Mouse (Mus musculus): ENCODE measurements around the gene Thsd4. TPM values are rescaled to one million over a fixed set of nuclear protein-coding genes. Genes with fewer than 3 reads are reported as not detected.
A peak's percentile ranks its signal among the peaks of the same experiment; 100 is the strongest.
"Not testable (repeated sequence)": the region's sequence is repeated elsewhere in the genome, so short reads cannot be mapped to it uniquely, and the experiment has no call there.

The Thsd4 gene
- polyA plus RNA-seq, 1 experiment from 2014 or later, result 5.0 TPM

DNA sequence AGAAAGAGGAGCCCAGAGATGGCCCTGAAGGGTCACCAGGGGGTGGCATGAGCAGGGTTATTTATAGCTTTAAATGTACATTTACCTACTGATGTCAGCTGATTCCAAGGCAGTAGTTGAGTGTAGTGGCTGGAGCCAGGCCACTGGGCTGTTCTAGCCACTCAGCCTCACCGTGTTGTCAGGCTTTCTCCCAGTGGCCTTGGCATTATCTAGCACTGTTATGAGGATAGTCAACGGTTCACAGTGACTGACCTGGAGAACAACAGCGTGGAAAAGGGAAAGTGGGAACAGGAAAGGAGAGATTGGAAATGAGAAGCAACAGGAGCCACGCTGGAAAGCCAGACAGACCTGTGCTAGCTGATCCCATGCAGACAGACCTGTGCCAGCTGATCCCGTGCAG, 329.5 kb downstream of the Thsd4 start:
- H3K4me3 ChIP-seq (replicated peaks; ENCODE audit: low read length), result no peak overlapping the region
- H3K27ac ChIP-seq (ENCODE audit: low read length), result no peak overlapping the region
- no peaks in the 10 kb centered on the region for H3K9me3 ChIP-seq (ENCODE audit: control insufficient read depth, low read length)
- H3K36me3 ChIP-seq (ENCODE audit: control insufficient read depth, insufficient read depth), result no peaks in the 10 kb centered on the region
- WGBS, result 85% methylated on average over 5 of the region's 5 CpGs
- H3K4me1 ChIP-seq (replicated peaks; ENCODE audit: control insufficient read depth, insufficient read depth, low read length), result no peaks in the 10 kb centered on the region
- no peaks in the 10 kb centered on the region for H3K27me3 ChIP-seq (replicated peaks; ENCODE audit: control insufficient read depth, insufficient read depth, low read length)
- no peak overlapping the region for H3K9ac ChIP-seq (replicated peaks; ENCODE audit: low read depth, low read length)
- ATAC-seq, result no peak
- no peak overlapping the region for H3K4me2 ChIP-seq (ENCODE audit: low read length)

- H3K36me3 ChIP-seq (ENCODE audit: control insufficient read depth, insufficient read depth), result no peaks in the 10 kb centered on the region
- H3K4me1 ChIP-seq (replicated peaks; ENCODE audit: control insufficient read depth, insufficient read depth, low read length), result no peaks in the 10 kb centered on the region
- H3K9me3 ChIP-seq (ENCODE audit: control insufficient read depth, low read length), result no peaks in the 10 kb centered on the region
- no peaks in the 10 kb centered on the region for H3K27me3 ChIP-seq (replicated peaks; ENCODE audit: control insufficient read depth, insufficient read depth, low read length)
- H3K9ac ChIP-seq (replicated peaks; ENCODE audit: low read depth, low read length), result no peak overlapping the region
- ATAC-seq, result no peak
- H3K27ac ChIP-seq (ENCODE audit: low read length), result no peak overlapping the region
- WGBS, result 84% methylated on average over 2 of the region's 2 CpGs
- H3K4me3 ChIP-seq (replicated peaks; ENCODE audit: low read length), result no peak overlapping the region
- no peak overlapping the region for H3K4me2 ChIP-seq (ENCODE audit: low read length)
Observed at GRCm38 (mm10) chr9:60187437-60187836, 334.4 kb downstream of the Thsd4 start.

GRCm38 (mm10) chr9:60186948-60187347, 334.9 kb downstream of the Thsd4 start:
- no peaks in the 10 kb centered on the region for H3K27me3 ChIP-seq (replicated peaks; ENCODE audit: control insufficient read depth, insufficient read depth, low read length)
- no peak overlapping the region for H3K9ac ChIP-seq (replicated peaks; ENCODE audit: low read depth, low read length)
- H3K4me3 ChIP-seq (replicated peaks; ENCODE audit: low read length), result no peak overlapping the region
- H3K27ac ChIP-seq (ENCODE audit: low read length), result no peak overlapping the region
- ATAC-seq, result no peak
- H3K4me1 ChIP-seq (replicated peaks; ENCODE audit: control insufficient read depth, insufficient read depth, low read length), result no peaks in the 10 kb centered on the region
- no peaks in the 10 kb centered on the region for H3K36me3 ChIP-seq (ENCODE audit: control insufficient read depth, insufficient read depth)
- no peak overlapping the region for H3K4me2 ChIP-seq (ENCODE audit: low read length)
- WGBS, result 88% methylated on average over 7 of the region's 7 CpGs
- no peaks in the 10 kb centered on the region for H3K9me3 ChIP-seq (ENCODE audit: control insufficient read depth, low read length)

- Histone ChIP-seq H3K36me3 (ENCODE audit: control insufficient read depth, insufficient read depth) (no peaks in the 10 kb centered on the region), H3K27me3 (replicated peaks; ENCODE audit: control insufficient read depth, insufficient read depth, low read length) (no peaks in the 10 kb centered on the region), H3K4me1 (replicated peaks; ENCODE audit: control insufficient read depth, insufficient read depth, low read length) (no peaks in the 10 kb centered on the region), H3K27ac (ENCODE audit: low read length) (no peak overlapping the region), H3K9ac (replicated peaks; ENCODE audit: low read depth, low read length) (no peak overlapping the region), H3K4me2 (ENCODE audit: low read length) (no peak overlapping the region), H3K9me3 (ENCODE audit: control insufficient read depth, low read length) (no peaks in the 10 kb centered on the region), H3K4me3 (replicated peaks; ENCODE audit: low read length) (no peak overlapping the region)
- no peak for ATAC-seq
- WGBS, result 71% methylated on average over 3 of the region's 3 CpGs
Observed at GRCm38 (mm10) chr9:60184083-60184482, 337.8 kb downstream of the Thsd4 start.

- ATAC-seq, result no peak
- Histone ChIP-seq H3K4me3 (replicated peaks; ENCODE audit: low read length) (no peak overlapping the region), H3K9ac (replicated peaks; ENCODE audit: low read depth, low read length) (no peak overlapping the region), H3K36me3 (ENCODE audit: control insufficient read depth, insufficient read depth) (no peaks in the 10 kb centered on the region), H3K27me3 (replicated peaks; ENCODE audit: control insufficient read depth, insufficient read depth, low read length) (no peaks in the 10 kb centered on the region), H3K9me3 (ENCODE audit: control insufficient read depth, low read length) (no peaks in the 10 kb centered on the region), H3K27ac (ENCODE audit: low read length) (no peak overlapping the region), H3K4me1 (replicated peaks; ENCODE audit: control insufficient read depth, insufficient read depth, low read length) (no peaks in the 10 kb centered on the region), H3K4me2 (ENCODE audit: low read length) (no peak overlapping the region)
- WGBS, result 93% methylated on average over 6 of the region's 6 CpGs
Observed at GRCm38 (mm10) chr9:60182371-60182770, 339.5 kb downstream of the Thsd4 start.

DNA sequence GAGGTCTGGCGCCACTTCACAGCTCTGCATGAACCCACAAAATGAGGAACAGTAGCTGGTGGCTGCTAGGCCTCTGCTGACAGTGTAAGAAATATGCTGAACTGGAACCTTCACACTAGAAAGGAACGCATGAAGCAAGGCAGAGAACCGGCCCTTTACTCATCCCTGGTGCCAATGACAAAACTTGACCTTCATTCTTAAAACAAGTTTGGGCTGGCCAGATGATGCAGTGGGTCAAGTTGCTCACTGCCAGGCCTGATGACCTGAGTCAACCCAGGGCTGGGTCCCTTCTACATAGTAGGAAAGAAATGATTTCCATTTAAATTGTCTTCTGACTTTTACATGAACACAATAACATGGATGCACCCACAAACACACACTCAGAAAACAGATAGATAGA, 340.9 kb downstream of the Thsd4 start:
- no peak overlapping the region for H3K4me3 ChIP-seq (replicated peaks; ENCODE audit: low read length)
- no peaks in the 10 kb centered on the region for H3K9me3 ChIP-seq (ENCODE audit: control insufficient read depth, low read length)
- ATAC-seq, result no peak
- no peak overlapping the region for H3K27ac ChIP-seq (ENCODE audit: low read length)
- H3K9ac ChIP-seq (replicated peaks; ENCODE audit: low read depth, low read length), result no peak overlapping the region
- WGBS, result 95% methylated on average over 3 of the region's 3 CpGs
- H3K4me1 ChIP-seq (replicated peaks; ENCODE audit: control insufficient read depth, insufficient read depth, low read length), result no peaks in the 10 kb centered on the region
- no peak overlapping the region for H3K4me2 ChIP-seq (ENCODE audit: low read length)
- no peaks in the 10 kb centered on the region for H3K36me3 ChIP-seq (ENCODE audit: control insufficient read depth, insufficient read depth)
- no peaks in the 10 kb centered on the region for H3K27me3 ChIP-seq (replicated peaks; ENCODE audit: control insufficient read depth, insufficient read depth, low read length)

- H3K36me3 ChIP-seq (ENCODE audit: control insufficient read depth, insufficient read depth), result no peaks in the 10 kb centered on the region
- H3K9me3 ChIP-seq (ENCODE audit: control insufficient read depth, low read length), result no peaks in the 10 kb centered on the region
- H3K9ac ChIP-seq (replicated peaks; ENCODE audit: low read depth, low read length), result no peak overlapping the region
- WGBS, result 89% methylated on average over 6 of the region's 6 CpGs
- no peaks in the 10 kb centered on the region for H3K27me3 ChIP-seq (replicated peaks; ENCODE audit: control insufficient read depth, insufficient read depth, low read length)
- no peak overlapping the region for H3K27ac ChIP-seq (ENCODE audit: low read length)
- no peak for ATAC-seq
- no peaks in the 10 kb centered on the region for H3K4me1 ChIP-seq (replicated peaks; ENCODE audit: control insufficient read depth, insufficient read depth, low read length)
- no peak overlapping the region for H3K4me3 ChIP-seq (replicated peaks; ENCODE audit: low read length)
- no peak overlapping the region for H3K4me2 ChIP-seq (ENCODE audit: low read length)
Observed at GRCm38 (mm10) chr9:60180114-60180513, 341.7 kb downstream of the Thsd4 start.

DNA sequence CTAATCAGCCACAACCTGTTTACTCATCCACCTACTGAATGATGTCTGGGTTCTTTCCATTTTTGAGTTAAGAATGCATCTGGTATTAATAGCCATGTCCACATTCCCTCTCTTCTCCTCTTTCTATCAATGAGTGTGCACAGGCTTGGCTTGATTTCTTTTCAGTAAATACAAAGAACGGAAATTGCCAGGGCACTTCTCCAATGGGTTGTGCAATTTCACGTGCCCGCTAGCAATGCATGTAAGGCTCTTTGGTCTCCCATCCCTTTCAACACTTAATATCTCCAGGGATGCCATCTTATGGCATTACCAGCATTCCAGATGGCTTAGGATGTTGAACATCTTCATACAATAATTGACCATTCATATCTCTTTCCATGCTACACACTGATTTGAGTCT, 345.5 kb downstream of the Thsd4 start:
- no peak overlapping the region for H3K9ac ChIP-seq (replicated peaks; ENCODE audit: low read depth, low read length)
- 87% methylated on average over 3 of the region's 3 CpGs for WGBS
- no peak overlapping the region for H3K4me3 ChIP-seq (replicated peaks; ENCODE audit: low read length)
- H3K9me3 ChIP-seq (ENCODE audit: control insufficient read depth, low read length), result no peaks in the 10 kb centered on the region
- no peak overlapping the region for H3K4me2 ChIP-seq (ENCODE audit: low read length)
- H3K4me1 ChIP-seq (replicated peaks; ENCODE audit: control insufficient read depth, insufficient read depth, low read length), result peaks cover 7% of the 10 kb centered on the region
- H3K36me3 ChIP-seq (ENCODE audit: control insufficient read depth, insufficient read depth), result no peaks in the 10 kb centered on the region
- ATAC-seq, result no peak
- no peak overlapping the region for H3K27ac ChIP-seq (ENCODE audit: low read length)
- no peaks in the 10 kb centered on the region for H3K27me3 ChIP-seq (replicated peaks; ENCODE audit: control insufficient read depth, insufficient read depth, low read length)

DNA sequence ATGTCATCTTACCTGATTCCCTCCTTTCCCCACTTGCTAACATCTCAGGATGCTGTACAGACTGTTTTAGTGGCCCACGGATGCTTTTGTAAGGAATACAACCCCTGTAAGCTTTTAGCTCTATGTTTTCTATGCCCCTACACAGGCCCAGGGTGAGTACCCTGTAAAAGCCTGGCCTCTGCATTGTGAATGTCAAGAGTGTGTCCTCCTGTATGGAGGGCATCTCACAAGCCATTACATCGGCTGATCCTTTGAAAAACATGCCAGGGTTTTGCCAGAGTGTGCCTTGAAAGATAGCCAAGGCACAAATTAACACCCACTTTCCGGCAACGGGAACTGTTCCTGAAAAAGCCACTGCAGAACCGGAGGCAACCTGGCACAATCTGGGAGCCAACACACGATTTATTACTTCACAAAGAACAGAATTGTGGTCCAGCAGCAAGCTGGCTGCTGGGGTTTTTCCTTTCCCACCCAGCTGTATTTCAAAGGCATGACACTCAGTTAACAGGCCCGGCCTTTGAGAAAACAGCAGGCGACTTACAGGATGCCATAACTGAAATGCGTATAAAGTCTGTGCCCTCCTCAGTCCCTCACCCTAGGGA, 349.3 kb downstream of the Thsd4 start:
- not testable (repeated sequence) for H3K4me3 ChIP-seq (replicated peaks; ENCODE audit: low read length); H3K4me1 ChIP-seq (replicated peaks; ENCODE audit: control insufficient read depth, insufficient read depth, low read length); H3K27me3 ChIP-seq (replicated peaks; ENCODE audit: control insufficient read depth, insufficient read depth, low read length); H3K9me3 ChIP-seq (ENCODE audit: control insufficient read depth, low read length); H3K36me3 ChIP-seq (ENCODE audit: control insufficient read depth, insufficient read depth); H3K4me2 ChIP-seq (ENCODE audit: low read length)
- Histone ChIP-seq H3K9ac (replicated peaks; ENCODE audit: low read depth, low read length) (peak overlapping the region; percentile 2; the same call in 1 of the 2 replicates), H3K27ac (ENCODE audit: low read length) (peak overlapping the region; percentile 27; the same call in 1 of the 2 replicates)
- WGBS, result 34% methylated on average over 9 of the region's 9 CpGs
- peak; percentile 52 for ATAC-seq

DNA sequence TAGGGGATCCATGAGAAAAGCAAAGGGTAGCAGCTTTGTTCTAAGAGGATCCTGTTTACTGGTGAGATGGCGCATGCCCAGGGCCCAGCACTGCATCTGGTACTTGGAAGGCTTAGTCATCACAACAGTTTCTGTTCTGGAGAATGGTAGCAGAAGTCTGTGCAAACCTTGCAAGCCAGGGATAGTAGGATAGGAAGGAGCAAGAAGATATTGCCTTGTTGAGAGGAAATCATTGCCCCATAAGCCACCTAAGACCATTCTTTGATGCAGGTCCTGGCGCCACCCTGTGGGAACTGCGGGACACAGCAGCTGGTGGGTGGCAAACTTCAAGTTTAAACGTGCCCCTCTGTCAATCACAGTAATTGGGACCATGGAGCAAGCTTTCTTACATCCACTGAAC, 354.9 kb downstream of the Thsd4 start:
- Histone ChIP-seq H3K4me1 (replicated peaks; ENCODE audit: control insufficient read depth, insufficient read depth, low read length) (no peaks in the 10 kb centered on the region), H3K36me3 (ENCODE audit: control insufficient read depth, insufficient read depth) (no peaks in the 10 kb centered on the region), H3K4me2 (ENCODE audit: low read length) (no peak overlapping the region), H3K9ac (replicated peaks; ENCODE audit: low read depth, low read length) (no peak overlapping the region), H3K27ac (ENCODE audit: low read length) (no peak overlapping the region), H3K9me3 (ENCODE audit: control insufficient read depth, low read length) (no peaks in the 10 kb centered on the region), H3K4me3 (replicated peaks; ENCODE audit: low read length) (no peak overlapping the region), H3K27me3 (replicated peaks; ENCODE audit: control insufficient read depth, insufficient read depth, low read length) (no peaks in the 10 kb centered on the region)
- WGBS, result 81% methylated on average over 4 of the region's 4 CpGs
- ATAC-seq, result no peak
